Mouse (Mus musculus): ENCODE results near the gene Ranbp6.

Ranbp6 gene

GRCm38 (mm10) chr19:29810022-29810421 is 2.8 kb downstream of the Ranbp6 start:
- no peak for DNase-seq (ENCODE audit: extremely low read depth, low read depth, low spot score)

GRCm38 (mm10) chr19:29805917-29806785 is 6.6 kb downstream of the Ranbp6 start, which contains the start of gene 9930021J03Rik:
TSS of gene 9930021J03Rik (minus strand) at chr19:29805989.
- DNase-seq (ENCODE audit: extremely low read depth, low read depth, low spot score): peak; percentile 72

GRCm38 (mm10) chr19:29805101-29805916 is 7.5 kb downstream of the Ranbp6 start:
- DNase-seq (ENCODE audit: extremely low read depth, low read depth, low spot score): no peak

- no peak for DNase-seq (ENCODE audit: extremely low read depth, low read depth, low spot score)
Observed at GRCm38 (mm10) chr19:29803946-29804345, 8.8 kb downstream of the Ranbp6 start.

- peak; percentile 33 for DNase-seq (ENCODE audit: extremely low read depth, low read depth, low spot score)
Observed at GRCm38 (mm10) chr19:29797371-29797770, 15.4 kb downstream of the Ranbp6 start.

- DNase-seq (ENCODE audit: extremely low read depth, low read depth, low spot score): no peak
Observed at GRCm38 (mm10) chr19:29787997-29788396, 24.8 kb downstream of the Ranbp6 start.

GRCm38 (mm10) chr19:29782914-29783313 is 29.9 kb downstream of the Ranbp6 start:
- DNase-seq (ENCODE audit: extremely low read depth, low read depth, low spot score): no peak
